Mouse (Mus musculus): ENCODE results near the gene Tmco4. TPM values are rescaled to one million over a fixed set of nuclear protein-coding genes. Genes with fewer than 3 reads are reported as not detected.
"Not testable (repeated sequence)": the region's sequence is repeated elsewhere in the genome, so short reads cannot be mapped to it uniquely, and the experiment has no call there.

Gene Tmco4
- polyA plus RNA-seq, 1 experiment from 2014 or later, result 1.1 TPM

DNA sequence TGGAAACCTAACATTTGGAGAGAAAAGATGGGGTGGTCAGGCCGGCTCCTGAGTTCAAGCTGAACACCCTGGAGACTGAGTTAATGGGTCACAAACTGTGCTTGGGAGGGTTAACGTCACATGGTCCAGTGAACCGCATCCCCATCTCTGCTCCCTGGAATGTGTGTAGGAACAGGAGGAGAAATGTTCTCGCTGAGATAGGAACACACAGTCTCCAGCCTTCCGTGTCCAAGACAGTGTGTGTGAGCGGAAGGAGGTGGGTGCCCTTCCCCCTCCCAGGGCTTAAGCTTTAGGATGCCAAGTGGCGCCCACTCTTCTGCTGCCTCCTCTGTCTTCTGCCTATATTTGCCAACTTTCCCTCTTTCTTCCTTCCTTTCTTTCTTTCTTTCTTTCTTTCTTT is 12.8 kb upstream of the Tmco4 start:
- H3K27me3 ChIP-seq, result no peaks in the 10 kb centered on the region; the same call in 1 of the 2 replicates
- no peaks in the 10 kb centered on the region for H3K36me3 ChIP-seq
- H3K9me3 ChIP-seq (replicated peaks), result no peaks in the 10 kb centered on the region
- no peak overlapping the region for H3K4me3 ChIP-seq
- WGBS, result 67% methylated on average over 7 of the region's 7 CpGs
- H3K27ac ChIP-seq, result no peak overlapping the region
- H3K4me2 ChIP-seq (replicated peaks), result no peak overlapping the region
- H3K4me1 ChIP-seq, result no peaks in the 10 kb centered on the region
- no peak overlapping the region for H3K9ac ChIP-seq
- no peak for ATAC-seq (ENCODE audit: low FRiP score)

DNA sequence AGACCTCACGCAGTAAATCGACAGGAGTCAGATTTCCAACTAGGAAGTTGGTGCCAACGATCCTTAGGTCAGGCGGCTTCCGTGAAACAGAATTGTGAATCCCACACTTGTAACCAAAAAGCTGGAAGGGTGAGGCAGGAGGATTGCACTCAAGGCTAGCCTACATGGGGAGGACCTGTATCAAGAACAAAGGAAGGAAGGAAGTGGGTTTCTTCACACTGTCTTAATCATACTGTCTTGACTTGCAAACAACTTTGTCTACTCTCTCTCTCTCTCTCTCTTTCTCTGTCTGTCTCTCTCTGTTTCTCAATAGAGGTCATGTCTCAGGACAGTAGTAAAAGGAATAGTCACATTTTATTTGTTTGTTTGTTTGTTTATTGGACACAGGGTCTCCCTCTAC is 10.0 kb upstream of the Tmco4 start:
- Histone ChIP-seq H3K36me3 (no peaks in the 10 kb centered on the region), H3K27ac (no peak overlapping the region), H3K4me2 (replicated peaks) (no peak overlapping the region), H3K9ac (no peak overlapping the region), H3K4me3 (no peak overlapping the region), H3K9me3 (replicated peaks) (no peaks in the 10 kb centered on the region), H3K27me3 (peaks cover 5% of the 10 kb centered on the region; the same call in 1 of the 2 replicates), H3K4me1 (no peaks in the 10 kb centered on the region)
- WGBS, result 92% methylated on average over 5 of the region's 5 CpGs
- no peak for ATAC-seq (ENCODE audit: low FRiP score)

DNA sequence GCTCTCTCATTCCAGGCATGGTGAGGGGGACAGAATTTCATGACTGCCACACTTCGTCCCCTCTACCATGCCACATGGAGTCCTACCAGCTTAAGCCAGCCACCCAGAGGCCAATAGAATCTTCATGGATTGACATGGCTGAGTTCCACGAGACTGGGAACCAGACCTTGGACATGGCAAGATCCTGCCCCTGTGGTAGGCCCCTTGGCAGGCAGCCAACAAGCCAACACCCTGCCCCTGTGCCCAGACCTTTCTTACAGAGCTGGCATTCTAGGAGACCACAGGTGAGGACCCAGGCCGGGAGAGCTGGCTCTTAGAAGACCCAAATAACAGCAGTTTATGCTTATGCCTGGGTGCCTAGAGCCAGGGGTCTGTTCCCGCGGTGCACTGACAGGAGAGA is 6.8 kb upstream of the Tmco4 start:
- Histone ChIP-seq H3K27me3 (peaks cover 5% of the 10 kb centered on the region; the same call in 1 of the 2 replicates), H3K9me3 (replicated peaks) (no peaks in the 10 kb centered on the region), H3K27ac (no peak overlapping the region), H3K9ac (no peak overlapping the region), H3K4me2 (replicated peaks) (no peak overlapping the region), H3K36me3 (no peaks in the 10 kb centered on the region), H3K4me1 (no peaks in the 10 kb centered on the region), H3K4me3 (no peak overlapping the region)
- WGBS, result 79% methylated on average over 5 of the region's 5 CpGs
- ATAC-seq (ENCODE audit: low FRiP score), result no peak

- Histone ChIP-seq H3K4me2 (replicated peaks) (no peak within 1 kb of the TSS), H3K4me1 (peaks cover under 1% of the 10 kb centered on the region; the same call in 1 of the 2 replicates), H3K36me3 (no peaks in the 10 kb centered on the region), H3K4me3 (no peak within 1 kb of the TSS), H3K27ac (no peak within 1 kb of the TSS), H3K9ac (no peak within 1 kb of the TSS), H3K27me3 (peaks cover 5% of the 10 kb centered on the region; the same call in 1 of the 2 replicates), H3K9me3 (replicated peaks) (no peaks in the 10 kb centered on the region)
- no peak for ATAC-seq (ENCODE audit: low FRiP score)
- WGBS, result 91% methylated on average over 13 of the region's 13 CpGs
These were observed 5.8 kb upstream of the Tmco4 start, which contains the start of gene Rnf186 for GRCm38 (mm10) chr4:138966866-138967265. Gene Rnf186 (plus strand): TSS chr4:138967112.

GRCm38 (mm10) chr4:138967485-138967884 is 5.2 kb upstream of the Tmco4 start:
- H3K36me3 ChIP-seq, result no peaks in the 10 kb centered on the region
- H3K4me2 ChIP-seq (replicated peaks), result no peak overlapping the region
- no peaks in the 10 kb centered on the region for H3K9me3 ChIP-seq (replicated peaks)
- no peak overlapping the region for H3K4me3 ChIP-seq
- peaks cover 7% of the 10 kb centered on the region for H3K4me1 ChIP-seq
- no peak overlapping the region for H3K9ac ChIP-seq
- no peak overlapping the region for H3K27ac ChIP-seq
- peaks cover 5% of the 10 kb centered on the region; the same call in 1 of the 2 replicates for H3K27me3 ChIP-seq
- ATAC-seq (ENCODE audit: low FRiP score), result no peak
- 90% methylated on average over 15 of the region's 15 CpGs for WGBS

DNA sequence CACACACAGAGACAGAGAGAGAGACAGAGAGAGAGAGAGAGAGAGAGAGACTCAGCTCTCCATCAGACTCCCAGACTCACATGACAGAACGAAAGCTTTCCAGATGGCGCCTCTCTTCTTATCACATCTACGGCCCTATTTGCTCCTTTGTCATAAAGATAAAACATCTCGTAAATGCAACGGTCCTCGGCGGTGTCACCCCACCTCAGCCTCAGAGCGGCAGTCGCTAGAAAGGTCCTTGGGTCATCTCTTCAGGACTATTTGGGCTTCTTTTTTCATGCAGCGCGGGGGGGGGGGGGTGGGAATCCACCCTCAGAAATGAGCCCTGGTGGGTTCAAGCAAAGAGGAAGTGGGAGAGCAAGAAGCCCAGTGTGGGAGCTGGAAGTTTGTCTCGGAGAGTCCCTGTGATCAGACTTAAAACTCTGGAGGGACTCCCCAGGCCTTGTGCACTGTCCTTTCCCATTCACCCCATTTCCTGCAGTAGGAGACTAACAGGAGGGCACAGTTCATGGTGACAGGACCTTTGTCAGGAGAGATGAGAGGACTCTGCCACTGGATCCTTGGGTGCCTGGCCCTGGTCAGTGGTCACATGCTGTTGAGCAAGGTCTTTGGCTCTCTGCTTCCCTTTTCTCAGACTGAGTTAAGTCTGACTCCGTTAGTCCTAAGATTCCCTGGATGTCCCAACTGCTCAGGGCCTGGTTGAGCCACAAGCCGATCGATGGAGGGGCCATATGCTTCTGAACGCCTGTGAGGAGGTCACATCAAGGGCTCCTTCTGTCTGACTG is 3.7 kb upstream of the Tmco4 start:
- ATAC-seq (ENCODE audit: low FRiP score), result no peak
- H3K9me3 ChIP-seq (replicated peaks), result no peaks in the 10 kb centered on the region

DNA sequence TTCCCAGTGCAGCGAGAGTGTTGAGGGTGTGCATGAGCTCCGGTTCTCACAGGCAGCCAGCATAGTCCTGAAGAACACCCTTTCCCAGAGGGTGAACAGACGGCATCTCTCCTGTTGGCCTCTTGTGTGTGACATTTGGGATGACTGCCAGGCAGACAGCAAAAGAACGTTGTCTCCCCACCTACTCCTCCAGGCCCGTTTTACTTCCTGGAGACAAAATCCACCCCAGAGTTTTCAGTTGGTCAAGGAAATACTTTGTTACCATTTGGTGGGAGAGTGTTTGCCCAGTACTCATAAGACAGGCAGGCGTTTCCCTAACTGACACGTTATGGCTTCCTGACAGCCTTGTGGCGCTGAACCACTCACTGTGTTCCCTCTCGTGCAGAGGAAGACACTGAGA is 3.0 kb upstream of the Tmco4 start:
- H3K27me3 ChIP-seq, result peaks cover 9% of the 10 kb centered on the region
- peaks cover 16% of the 10 kb centered on the region for H3K4me1 ChIP-seq
- no peaks in the 10 kb centered on the region for H3K9me3 ChIP-seq (replicated peaks)
- no peak for ATAC-seq (ENCODE audit: low FRiP score)
- H3K9ac ChIP-seq, result no peak overlapping the region
- H3K36me3 ChIP-seq, result no peaks in the 10 kb centered on the region
- WGBS, result 73% methylated on average over 9 of the region's 9 CpGs
- H3K4me2 ChIP-seq (replicated peaks), result no peak overlapping the region
- no peak overlapping the region for H3K4me3 ChIP-seq
- H3K27ac ChIP-seq, result no peak overlapping the region

More for the DNA sequence above, 3.7 kb upstream of the Tmco4 start:
- 72% methylated on average over 16 of the region's 16 CpGs for WGBS
- Histone ChIP-seq H3K4me3 (no peak overlapping the region), H3K4me2 (replicated peaks) (no peak overlapping the region), H3K27ac (no peak overlapping the region), H3K27me3 (peaks cover 9% of the 10 kb centered on the region), H3K4me1 (peaks cover 16% of the 10 kb centered on the region), H3K9ac (no peak overlapping the region), H3K36me3 (no peaks in the 10 kb centered on the region)

DNA sequence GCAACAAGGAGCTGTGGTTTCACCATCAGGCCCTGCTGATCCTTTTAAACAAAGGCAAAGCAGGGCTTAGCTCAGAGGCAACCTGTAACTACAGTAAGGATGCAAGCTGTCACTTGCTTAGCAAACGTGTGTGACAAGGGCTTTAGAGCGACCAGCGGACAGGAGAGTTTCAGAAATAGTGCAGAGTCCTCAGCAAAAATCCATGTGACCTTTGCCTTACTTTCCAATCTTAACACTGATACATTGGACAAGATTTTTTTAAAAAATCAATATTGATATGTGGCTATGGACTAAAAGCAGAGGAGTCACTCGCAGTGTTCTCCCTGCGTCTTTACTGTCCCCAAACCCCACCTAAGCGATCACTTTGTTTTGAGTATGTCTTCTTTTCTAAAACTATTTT is 1.3 kb upstream of the Tmco4 start:
- Histone ChIP-seq H3K4me2 (replicated peaks) (no peak overlapping the region), H3K27ac (no peak overlapping the region), H3K4me3 (no peak overlapping the region), H3K36me3 (no peaks in the 10 kb centered on the region), H3K9me3 (replicated peaks) (no peaks in the 10 kb centered on the region), H3K4me1 (peaks cover 16% of the 10 kb centered on the region), H3K9ac (no peak overlapping the region), H3K27me3 (peaks cover 9% of the 10 kb centered on the region)
- WGBS, result 93% methylated on average over 6 of the region's 6 CpGs
- no peak for ATAC-seq (ENCODE audit: low FRiP score)

- Histone ChIP-seq H3K27ac (no peak overlapping the region), H3K9me3 (replicated peaks) (no peaks in the 10 kb centered on the region), H3K27me3 (peaks cover 7% of the 10 kb centered on the region), H3K4me3 (peak overlapping the region; percentile 53), H3K4me1 (peaks cover 16% of the 10 kb centered on the region), H3K9ac (peak overlapping the region; percentile 85), H3K36me3 (no peaks in the 10 kb centered on the region), H3K4me2 (replicated peaks) (peak overlapping the region; percentile 95)
- WGBS, result 23% methylated on average over 20 of the region's 20 CpGs
- ATAC-seq (ENCODE audit: low FRiP score), result peak; percentile 54
These were observed 405 bp upstream of the Tmco4 start for GRCm38 (mm10) chr4:138972139-138972826.

- ATAC-seq (ENCODE audit: low FRiP score), result 0 out of 2 replicates have a peak, but pooled peaks have one; percentile 13
- H3K4me2 ChIP-seq (replicated peaks), result peak overlapping the region; percentile 95
- H3K27ac ChIP-seq, result no peak overlapping the region
- H3K9me3 ChIP-seq (replicated peaks), result no peaks in the 10 kb centered on the region
- peaks cover 3% of the 10 kb centered on the region; the same call in 1 of the 2 replicates for H3K27me3 ChIP-seq
- H3K4me1 ChIP-seq, result peaks cover 16% of the 10 kb centered on the region
- no peak overlapping the region for H3K9ac ChIP-seq
- H3K4me3 ChIP-seq, result peak overlapping the region; percentile 53; the same call in 1 of the 2 replicates
- H3K36me3 ChIP-seq, result no peaks in the 10 kb centered on the region
- WGBS, result 58% methylated on average over 3 of the region's 3 CpGs
These were observed 1.0 kb downstream of the Tmco4 start for GRCm38 (mm10) chr4:138973719-138974115.

DNA sequence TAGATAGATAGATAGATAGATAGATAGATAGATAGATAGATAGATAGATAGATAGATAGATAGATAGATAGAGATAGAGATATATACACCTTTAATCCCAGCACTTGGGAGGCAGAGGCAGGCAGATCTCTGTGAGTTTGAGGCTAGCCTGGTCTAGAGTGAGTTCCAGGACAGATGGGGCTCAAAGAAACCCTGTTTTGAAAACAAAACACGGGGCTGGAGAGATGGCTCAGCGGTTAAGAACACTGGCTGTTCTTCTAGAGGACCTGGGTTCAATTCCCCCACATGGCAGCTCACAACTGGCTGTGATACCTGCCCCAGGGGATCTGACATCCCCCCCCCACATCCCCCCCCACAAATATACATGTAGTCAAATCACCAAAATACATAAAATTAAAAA is 1.9 kb downstream of the Tmco4 start:
- H3K9me3 ChIP-seq (replicated peaks); H3K4me2 ChIP-seq (replicated peaks); H3K27me3 ChIP-seq; H3K36me3 ChIP-seq; ATAC-seq (ENCODE audit: low FRiP score); H3K4me3 ChIP-seq; H3K9ac ChIP-seq; H3K27ac ChIP-seq: not testable (repeated sequence)
- H3K4me1 ChIP-seq, result peaks cover 16% of the 10 kb centered on the region
- WGBS, result 88% methylated on average over 2 of the region's 2 CpGs

GRCm38 (mm10) chr4:138975194-138975593 is 2.5 kb downstream of the Tmco4 start:
- 57% methylated on average over 3 of the region's 3 CpGs for WGBS

More at GRCm38 (mm10) chr4:138975194-138975593, 2.5 kb downstream of the Tmco4 start:
- Histone ChIP-seq H3K9ac (no peak overlapping the region), H3K9me3 (replicated peaks) (no peaks in the 10 kb centered on the region), H3K4me1 (peaks cover 16% of the 10 kb centered on the region), H3K36me3 (no peaks in the 10 kb centered on the region), H3K27ac (no peak overlapping the region), H3K4me2 (replicated peaks) (no peak overlapping the region), H3K27me3 (peaks cover 3% of the 10 kb centered on the region; the same call in 1 of the 2 replicates), H3K4me3 (no peak overlapping the region)
- no peak for ATAC-seq (ENCODE audit: low FRiP score)

Data from hindbrain, embryonic 12.5 days (tissue).